Mouse (Mus musculus): ENCODE measurements at regions not wholly inside any gene's neighbourhood (a gene's known extent, or its start where the extent isn't known, plus 50 kb on each side); places are given as distances from the start of the nearest gene placed in this dataset.

DNA sequence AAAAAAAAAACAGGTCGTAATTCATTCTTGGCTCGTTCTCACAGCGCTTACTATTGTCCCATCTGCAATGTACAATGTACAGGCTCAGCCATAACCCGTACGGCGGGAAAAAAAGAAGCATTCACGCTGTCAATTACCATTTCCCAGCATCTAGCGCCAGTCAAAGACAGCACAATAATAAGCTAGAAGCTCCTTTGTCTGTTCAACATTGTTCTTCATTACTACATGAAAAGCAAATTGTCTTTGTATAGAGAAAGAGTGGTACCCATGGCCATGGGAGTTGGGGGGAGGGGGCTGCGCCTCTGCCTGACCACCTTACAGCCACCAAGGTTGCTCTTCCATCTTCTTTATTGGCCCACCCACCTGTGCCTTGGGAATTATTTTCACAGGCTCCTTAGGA is 99.7 kb upstream of the Id4 start:
- DNase-seq (ENCODE audit: low spot score) = no peak

- no peak for DNase-seq (ENCODE audit: low spot score)
Observed at GRCm38 (mm10) chr13:48164586-48164985, 96.4 kb upstream of the Id4 start.

DNA sequence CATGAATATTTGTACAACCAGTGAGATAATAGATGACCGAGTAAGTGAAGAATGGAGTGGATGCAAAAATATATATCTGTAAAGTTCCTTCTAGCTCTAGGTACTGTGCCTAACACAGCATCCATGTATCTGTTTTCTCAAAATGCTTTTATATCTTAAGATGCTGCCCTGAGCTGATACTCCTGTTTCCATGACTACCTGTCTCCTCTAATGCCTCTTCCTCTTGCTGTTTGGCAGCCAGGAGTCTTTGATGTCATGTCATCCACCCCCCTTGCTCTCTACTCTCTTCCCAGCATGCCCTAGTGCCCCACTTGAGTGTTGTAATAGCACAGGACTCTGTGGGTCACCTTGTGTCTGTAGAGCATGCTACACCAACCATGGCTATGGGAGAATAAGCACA is 95.2 kb upstream of the Id4 start:
- DNase-seq (ENCODE audit: low spot score) = no peak

- no peak for DNase-seq (ENCODE audit: low spot score)
Observed at GRCm38 (mm10) chr13:48167976-48168375, 93.1 kb upstream of the Id4 start.

DNA sequence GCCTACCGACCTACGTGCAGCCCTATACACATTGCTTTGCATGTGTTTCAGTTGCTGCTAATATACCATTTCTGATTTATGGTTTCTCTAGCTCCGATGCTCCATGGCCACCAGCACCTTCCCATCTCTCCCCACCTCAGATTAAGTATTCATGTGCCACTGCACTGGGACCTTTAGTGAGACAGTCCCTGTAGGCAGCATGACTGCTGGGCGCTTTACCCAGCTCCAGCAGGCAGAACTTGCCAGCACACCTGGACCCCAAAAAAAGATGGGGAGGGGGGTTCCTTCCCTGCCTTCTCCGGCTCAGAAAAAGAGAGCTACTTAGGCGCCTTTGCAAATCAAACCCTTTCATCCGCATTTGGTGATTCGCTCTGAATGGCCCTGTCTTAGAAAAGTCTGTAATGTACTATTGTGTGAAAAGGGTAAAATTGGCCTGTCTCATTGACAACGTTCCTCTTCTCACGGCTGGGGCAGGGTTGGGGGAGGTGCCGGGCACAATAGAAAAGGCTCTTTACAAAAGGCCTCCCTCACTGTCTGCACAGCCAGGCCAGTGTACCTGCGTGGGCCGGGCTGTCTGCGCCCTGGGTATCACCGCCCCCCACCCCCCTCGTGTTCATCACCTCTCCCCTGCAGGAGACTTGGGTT is 89.6 kb upstream of the Id4 start:
- DNase-seq (ENCODE audit: low spot score) = no peak

GRCm38 (mm10) chr13:48171994-48172393 is 89.0 kb upstream of the Id4 start:
- DNase-seq (ENCODE audit: low spot score) = no peak

GRCm38 (mm10) chr13:48192476-48192875 is 68.6 kb upstream of the Id4 start:
- no peak for DNase-seq (ENCODE audit: low spot score)

DNA sequence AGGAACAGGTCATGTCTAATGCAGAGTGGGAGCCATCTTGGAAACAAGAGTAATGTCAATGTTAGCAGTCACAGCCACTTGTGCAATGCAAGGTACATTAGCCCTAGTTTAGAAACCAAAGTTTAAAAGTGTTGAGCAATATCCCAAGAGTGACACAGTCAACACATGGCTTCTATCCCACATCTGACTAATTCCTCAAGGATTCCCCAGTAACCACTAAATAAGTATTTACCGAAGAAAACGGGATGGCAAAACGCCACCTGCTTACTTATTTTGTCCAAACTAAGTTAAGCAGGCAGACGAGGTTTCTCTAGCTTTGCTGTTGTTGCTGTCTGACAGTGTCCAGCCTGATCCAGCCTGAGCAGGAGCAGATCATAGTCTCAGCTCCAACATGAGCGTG is 67.1 kb upstream of the Id4 start:
- peak; percentile 65 for DNase-seq (ENCODE audit: low spot score)

- DNase-seq (ENCODE audit: low spot score) = no peak
Observed at GRCm38 (mm10) chr13:48207824-48208223, 53.2 kb upstream of the Id4 start.

All from gastrocnemius, adult 18-20 months (tissue).